ENCODE assay signal across 8 mouse cellular contexts in genomic region chr13:51846301-51846867, GRCm38 (mm10). TPM values are rescaled to one million over a fixed set of nuclear protein-coding genes. Genes with fewer than 3 reads are reported as not detected.
DNase-seq lines count a peak whose midpoint lies in the region; ATAC-seq lines count a peak whose summit lies in the region.

Gene Gadd45g, plus strand, starts transcription at chr13:51846678.

- H3K4me1 ChIP-seq in forebrain, embryonic 10.5 days = peaks cover 93% of the 10 kb centered on the region
- H3K4me1 ChIP-seq in heart, embryonic 15.5 days (replicated peaks) = peaks cover 47% of the 10 kb centered on the region
- H3K4me1 ChIP-seq in liver, embryonic 15.5 days (replicated peaks) = peaks cover 91% of the 10 kb centered on the region
- peaks cover 52% of the 10 kb centered on the region for H3K4me1 ChIP-seq in neural tube, embryonic 12.5 days

- no peaks in the 10 kb centered on the region for H3K9me3 ChIP-seq in forebrain, embryonic 10.5 days
- H3K9me3 ChIP-seq in heart, embryonic 15.5 days (replicated peaks) = no peaks in the 10 kb centered on the region
- no peaks in the 10 kb centered on the region for H3K9me3 ChIP-seq in liver, embryonic 15.5 days (replicated peaks)
- H3K9me3 ChIP-seq in neural tube, embryonic 12.5 days = no peaks in the 10 kb centered on the region

- H3K4me2 ChIP-seq in heart, embryonic 15.5 days = peak within 1 kb of the TSS; percentile 97
- H3K4me2 ChIP-seq in liver, embryonic 15.5 days = peak within 1 kb of the TSS; percentile 98
- H3K4me2 ChIP-seq in neural tube, embryonic 12.5 days (replicated peaks) = peak within 1 kb of the TSS; percentile 82

- peaks cover 5% of the 10 kb centered on the region; the same call in 1 of the 2 replicates for H3K36me3 ChIP-seq in forebrain, embryonic 10.5 days (replicated peaks)
- no peaks in the 10 kb centered on the region for H3K36me3 ChIP-seq in heart, embryonic 15.5 days
- no peaks in the 10 kb centered on the region for H3K36me3 ChIP-seq in liver, embryonic 15.5 days (replicated peaks)
- H3K36me3 ChIP-seq in neural tube, embryonic 12.5 days = no peaks in the 10 kb centered on the region

- peak within 1 kb of the TSS; percentile 62 for H3K4me3 ChIP-seq in forebrain, embryonic 10.5 days
- H3K4me3 ChIP-seq in heart, embryonic 15.5 days = peak within 1 kb of the TSS; percentile 79
- peak within 1 kb of the TSS; percentile 76 for H3K4me3 ChIP-seq in liver, embryonic 15.5 days (replicated peaks)
- peak within 1 kb of the TSS; percentile 67 for H3K4me3 ChIP-seq in neural tube, embryonic 12.5 days

- peak; percentile 76 for DNase-seq in c-Kit-negative CD71-positive TER-119-positive erythroid progenitor cells, embryonic 14.5 days (ENCODE audit: low read depth, low spot score)
- peak; percentile 96 for DNase-seq in forebrain, embryonic 10.5 days (ENCODE audit: extremely low spot score, low spot score)
- peak; percentile 97 for DNase-seq in kidney, postnatal 36 days
- peak; percentile 95 for DNase-seq in telencephalon, adult 2 months (ENCODE audit: low read depth, low spot score)

- H3K27me3 ChIP-seq in forebrain, embryonic 10.5 days (ENCODE audit: poor library complexity, severe bottlenecking) = peaks cover 88% of the 10 kb centered on the region
- H3K27me3 ChIP-seq in heart, embryonic 15.5 days = peaks cover 12% of the 10 kb centered on the region
- peaks cover 11% of the 10 kb centered on the region for H3K27me3 ChIP-seq in liver, embryonic 15.5 days
- H3K27me3 ChIP-seq in neural tube, embryonic 12.5 days (replicated peaks) = peaks cover 31% of the 10 kb centered on the region

- peak within 1 kb of the TSS; percentile 87 for H3K9ac ChIP-seq in heart, embryonic 15.5 days
- peak within 1 kb of the TSS; percentile 87 for H3K9ac ChIP-seq in liver, embryonic 15.5 days
- peak within 1 kb of the TSS; percentile 78 for H3K9ac ChIP-seq in neural tube, embryonic 12.5 days

- under 1% methylated on average over 31 of the region's 31 CpGs for WGBS in forebrain, embryonic 10.5 days
- under 1% methylated on average over 31 of the region's 31 CpGs for WGBS in heart, embryonic 15.5 days
- WGBS in liver, embryonic 15.5 days (ENCODE audit: insufficient replicate concordance) = under 1% methylated on average over 31 of the region's 31 CpGs
- WGBS in neural tube, embryonic 12.5 days = under 1% methylated on average over 31 of the region's 31 CpGs

- peak within 1 kb of the TSS; percentile 89 for H3K27ac ChIP-seq in forebrain, embryonic 10.5 days
- H3K27ac ChIP-seq in heart, embryonic 15.5 days = peak within 1 kb of the TSS; percentile 95
- peak within 1 kb of the TSS; percentile 93 for H3K27ac ChIP-seq in liver, embryonic 15.5 days (replicated peaks)
- peak within 1 kb of the TSS; percentile 82 for H3K27ac ChIP-seq in neural tube, embryonic 12.5 days

- ATAC-seq in CD4-positive, CD25-positive, alpha-beta regulatory T cell, adult 4 months = peak; percentile 86
- ATAC-seq in heart, embryonic 15.5 days (replicated peaks; ENCODE audit: insufficient number of reproducible peaks, insufficient read depth, low FRiP score, low read depth) = peak; percentile 75
- peak; percentile 38 for ATAC-seq in liver, embryonic 15.5 days (ENCODE audit: insufficient read depth)
- peak; percentile 67 for ATAC-seq in neural tube, embryonic 12.5 days (ENCODE audit: low FRiP score, low read depth)

RNA-seq across cellular contexts. Expression of gene Gadd45g, which starts in this region (rescaled TPM):
- polyA plus RNA-seq in CD4-positive, CD25-positive, alpha-beta regulatory T cell, adult 4 months (2017; shearing (Covaris generic)) = 10 to 100 TPM; 13.0 to 18.1 TPM
- 102 and 107 TPM in 2 replicates for polyA plus RNA-seq in forebrain, embryonic 10.5 days (2016; fragmentation: Nextera tagmentation; extraction: Ambion mirVana)
- polyA plus RNA-seq in heart, embryonic 15.5 days (2015; fragmentation: Nextera tagmentation; extraction: Ambion mirVana) = 47.3 and 49.1 TPM in 2 replicates
- polyA plus RNA-seq in liver, embryonic 15.5 days (2015; fragmentation: Nextera tagmentation; extraction: Ambion mirVana) = 13.3 and 14.0 TPM in 2 replicates
- 237 and 261 TPM in 2 replicates for polyA plus RNA-seq in neural tube, embryonic 12.5 days (2016; fragmentation: Nextera tagmentation; extraction: Ambion mirVana)

Comparison
In these comparisons a context has a peak if more than half of its experiments do, and no peak if none do; other contexts are left out.
1. Peak in every context shown above with its lines: DNase-seq, ATAC-seq, H3K4me3 ChIP-seq and H3K27ac ChIP-seq.